11 mouse cellular contexts compared by ENCODE assay signal in the genomic region with DNA sequence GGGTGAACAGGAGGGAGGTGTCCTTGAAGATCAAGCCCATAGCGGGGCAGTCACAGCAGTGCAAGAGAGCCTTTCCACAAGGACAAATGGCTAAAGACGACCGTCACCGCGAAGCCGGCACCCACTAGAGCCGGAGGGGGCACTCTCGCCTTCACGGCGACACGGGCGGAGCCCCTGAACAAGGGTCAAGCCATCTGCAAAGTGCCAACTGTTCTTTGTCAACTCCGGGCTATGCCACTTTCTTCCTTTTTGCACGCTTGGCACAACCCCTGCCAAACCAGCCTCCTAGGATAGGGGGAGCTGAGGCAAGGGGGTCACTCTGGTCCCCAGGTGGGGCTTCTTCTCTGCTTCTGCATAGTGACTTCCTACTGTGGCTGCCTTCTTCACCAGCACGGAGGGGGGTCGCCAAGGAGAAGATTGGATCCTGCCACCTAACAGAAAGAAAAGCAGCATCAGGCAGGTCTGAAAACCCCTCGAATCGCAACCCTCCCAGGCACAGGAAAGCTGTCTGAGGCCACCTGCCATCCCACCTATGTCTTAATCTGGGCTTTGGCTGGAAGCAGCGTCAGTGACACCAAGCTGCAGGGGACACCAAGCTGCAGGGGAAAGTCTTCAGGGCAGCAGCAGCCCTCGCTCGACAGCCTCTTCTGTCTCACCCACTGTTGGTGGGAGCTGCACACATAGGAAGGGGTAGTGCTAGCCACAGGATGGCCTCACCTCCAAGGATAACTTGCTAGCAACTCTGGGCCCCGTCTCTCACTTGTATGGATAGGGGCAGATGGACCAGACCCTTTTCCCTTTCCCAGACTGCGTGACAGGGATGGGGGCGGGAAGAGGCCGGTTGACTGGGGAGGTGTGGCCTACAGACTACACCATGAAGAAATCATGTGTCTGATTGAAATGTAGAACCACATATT. TPM values are rescaled to one million over a fixed set of nuclear protein-coding genes. Genes with fewer than 3 reads are reported as not detected.
DNase-seq lines count a peak whose midpoint lies in the region; ATAC-seq and TF ChIP-seq lines count a peak whose summit lies in the region.
"Had no signal": no experiment of that assay in that cellular context is flagged by ENCODE, and none has a peak within 500 bp of the region (broad histone marks: within the 10 kb centered on the region; RNA-seq: fewer than 3 reads in every experiment).

No protein-coding gene starts in this region.

- no peak overlapping the region for H3K4me2 ChIP-seq in intestine, embryonic 16.5 days (ENCODE audit: low read depth, low read length)
- H3K4me2 ChIP-seq in midbrain, embryonic 14.5 days (ENCODE audit: low read length) = no peak overlapping the region

- H3K4me1 ChIP-seq in erythroblast, embryonic 14.5 days (ENCODE audit: control insufficient read depth) = peaks cover 64% of the 10 kb centered on the region
- peaks cover 22% of the 10 kb centered on the region for H3K4me1 ChIP-seq in liver, adult 2 months (ENCODE audit: control insufficient read depth, insufficient read depth, low read length)
- H3K4me1 ChIP-seq in intestine, embryonic 16.5 days (ENCODE audit: control insufficient read depth, insufficient read depth, low read length) = peaks cover 20% of the 10 kb centered on the region
- peaks cover 9% of the 10 kb centered on the region for H3K4me1 ChIP-seq in midbrain, embryonic 14.5 days (ENCODE audit: control insufficient read depth, insufficient read depth, low read length)

- no peak for TF ChIP-seq CTCF in liver, adult 2 months (IDR thresholded peaks at IDR 0.05; ENCODE audit: low read depth, low read length)

- DNase-seq in liver, adult 2 months (ENCODE audit: extremely low read depth, low read depth, low spot score) = peak; percentile 33
- DNase-seq in liver = no peak
- DNase-seq in midbrain, embryonic 14.5 days = no peak
- no peak for DNase-seq in MN1 (ENCODE audit: low spot score)
- DNase-seq in gastrocnemius, adult 18-20 months (ENCODE audit: low spot score) = no peak
- DNase-seq: heart, postnatal 36 days; right cerebral cortex, adult 18-20 months had no signal

- peaks cover 30% of the 10 kb centered on the region for H3K79me2 ChIP-seq in liver, adult 2 months (ENCODE audit: control insufficient read depth, insufficient read depth, low read length)

- no peaks in the 10 kb centered on the region for H3K9me3 ChIP-seq in erythroblast, embryonic 14.5 days (ENCODE audit: control insufficient read depth, low read length)
- no peaks in the 10 kb centered on the region for H3K9me3 ChIP-seq in intestine, embryonic 16.5 days (ENCODE audit: control insufficient read depth, low read length)
- no peaks in the 10 kb centered on the region for H3K9me3 ChIP-seq in midbrain, embryonic 14.5 days (ENCODE audit: control insufficient read depth, low read length)

- no peak for TF ChIP-seq POLR2A in liver, adult 2 months (IDR thresholded peaks at IDR 0.05; ENCODE audit: extremely low read depth, insufficient read depth, low read length)

- no peak for ATAC-seq in erythroblast, adult 5-6 weeks (replicated peaks; ENCODE audit: low FRiP score, poor library complexity, severe bottlenecking)
- no peak for ATAC-seq in intestine, embryonic 16.5 days
- no peak for ATAC-seq in midbrain, embryonic 14.5 days (ENCODE audit: low FRiP score, low TSS enrichment)

- WGBS in liver, adult 2 months = 87% methylated on average over 25 of the region's 25 CpGs
- WGBS in intestine, embryonic 16.5 days = 90% methylated on average over 25 of the region's 25 CpGs
- 94% methylated on average over 25 of the region's 25 CpGs for WGBS in midbrain, embryonic 14.5 days

- peak overlapping the region; percentile 74 for H3K27ac ChIP-seq in liver, adult 2 months (replicated peaks; ENCODE audit: insufficient read depth, low read depth, low read length)
- H3K27ac ChIP-seq in intestine, embryonic 16.5 days (ENCODE audit: low read length) = peak overlapping the region; percentile 84
- H3K27ac ChIP-seq in midbrain, embryonic 14.5 days (replicated peaks; ENCODE audit: low read depth, low read length) = peak overlapping the region; percentile 83; the same call in 1 of the 2 replicates

- H3K27me3 ChIP-seq in erythroblast, embryonic 14.5 days (ENCODE audit: control insufficient read depth) = no peaks in the 10 kb centered on the region
- no peaks in the 10 kb centered on the region for H3K27me3 ChIP-seq in liver, adult 2 months (ENCODE audit: control insufficient read depth, insufficient read depth, low read length)
- no peaks in the 10 kb centered on the region for H3K27me3 ChIP-seq in intestine, embryonic 16.5 days (replicated peaks; ENCODE audit: control insufficient read depth, insufficient read depth, low read length)
- no peaks in the 10 kb centered on the region for H3K27me3 ChIP-seq in midbrain, embryonic 14.5 days (ENCODE audit: control insufficient read depth, insufficient read depth, low read length)

- H3K4me3 ChIP-seq in erythroblast, embryonic 14.5 days (replicated peaks) = peak overlapping the region; percentile 81
- H3K4me3 ChIP-seq in liver, adult 2 months (ENCODE audit: insufficient read depth, low read depth, low read length) = no peak overlapping the region
- H3K4me3 ChIP-seq in intestine, embryonic 16.5 days (ENCODE audit: low read length) = no peak overlapping the region
- H3K4me3 ChIP-seq in midbrain, embryonic 14.5 days (replicated peaks; ENCODE audit: low read depth, low read length) = no peak overlapping the region

- peaks cover 87% of the 10 kb centered on the region for H3K36me3 ChIP-seq in erythroblast, embryonic 14.5 days (ENCODE audit: control insufficient read depth)
- peaks cover 33% of the 10 kb centered on the region for H3K36me3 ChIP-seq in liver, adult 2 months (ENCODE audit: control insufficient read depth, insufficient read depth, low read length)
- H3K36me3 ChIP-seq in intestine, embryonic 16.5 days (ENCODE audit: control insufficient read depth, insufficient read depth, low read length) = peaks cover 19% of the 10 kb centered on the region
- peaks cover 59% of the 10 kb centered on the region for H3K36me3 ChIP-seq in midbrain, embryonic 14.5 days (ENCODE audit: control insufficient read depth, insufficient read depth, low read length)

- peak overlapping the region; percentile 28; the same call in 1 of the 2 replicates for H3K9ac ChIP-seq in liver, adult 2 months (ENCODE audit: low read depth, low read length)
- H3K9ac ChIP-seq in intestine, embryonic 16.5 days (ENCODE audit: low read depth, low read length) = no peak overlapping the region; the same call in 1 of the 2 replicates
- H3K9ac ChIP-seq in midbrain, embryonic 14.5 days (replicated peaks; ENCODE audit: low read length) = no peak overlapping the region

RNA-seq across cellular contexts. Expression of gene Pcyt2, which starts 1.1 kb away (rescaled TPM):
- 9.6 and 12.2 TPM in 2 replicates for polyA plus RNA-seq in erythroblast, embryonic 14.5 days (2012)
- total RNA-seq in erythroblast, adult 5-6 weeks (2015; ENCODE audit: low replicate concordance) = 7.7 and 20.7 TPM in 2 replicates
- 19.8 and 39.8 TPM in 2 replicates for total RNA-seq in erythroblast, adult 5-6 weeks (2017; ENCODE audit: low replicate concordance)
- 494 and 540 TPM in 2 replicates for total RNA-seq in liver, adult 2 months (2014; rRNA removed)
- polyA plus RNA-seq in liver, adult 2 months (2012; rRNA removed) = 1,294 and 1,652 TPM in 2 replicates
- polyA plus RNA-seq in intestine, embryonic 16.5 days (2015; fragmentation: Nextera tagmentation; extraction: Ambion mirVana) = 393 and 441 TPM in 2 replicates
- 148 and 181 TPM in 2 replicates for polyA plus RNA-seq in midbrain, embryonic 14.5 days (2014; fragmentation: Nextera tagmentation; extraction: Ambion mirVana)
- total RNA-seq in gastrocnemius, adult 18-20 months (2021) = 10 to 100 TPM; 26.1 to 27.7 TPM

RNA-seq across cellular contexts. Expression of gene Sirt7, which starts 6.2 kb away (rescaled TPM):
- polyA plus RNA-seq in erythroblast, embryonic 14.5 days (2012) = 19.3 and 22.9 TPM in 2 replicates
- 21.9 and 26.1 TPM in 2 replicates for total RNA-seq in erythroblast, adult 5-6 weeks (2015; ENCODE audit: low replicate concordance)
- 48.8 and 52.1 TPM in 2 replicates for total RNA-seq in erythroblast, adult 5-6 weeks (2017; ENCODE audit: low replicate concordance)
- 31.1 and 36.3 TPM in 2 replicates for total RNA-seq in liver, adult 2 months (2014; rRNA removed)
- polyA plus RNA-seq in liver, adult 2 months (2012; rRNA removed) = 69.7 and 72.1 TPM in 2 replicates
- polyA plus RNA-seq in intestine, embryonic 16.5 days (2015; fragmentation: Nextera tagmentation; extraction: Ambion mirVana) = 47.7 and 52.9 TPM in 2 replicates
- polyA plus RNA-seq in midbrain, embryonic 14.5 days (2014; fragmentation: Nextera tagmentation; extraction: Ambion mirVana) = 38.4 and 39.5 TPM in 2 replicates
- 1 to 10 TPM; 3.6 to 4.2 TPM for total RNA-seq in gastrocnemius, adult 18-20 months (2021)

RNA-seq across cellular contexts. Expression of gene Npb, which starts 10.6 kb away (rescaled TPM):
- 0.46 TPM in 1 of 2 replicates, not detected in the other for polyA plus RNA-seq in erythroblast, embryonic 14.5 days (2012)
- not detected in 2 replicates for total RNA-seq in erythroblast, adult 5-6 weeks (2015; ENCODE audit: low replicate concordance)
- not detected in 2 replicates for total RNA-seq in erythroblast, adult 5-6 weeks (2017; ENCODE audit: low replicate concordance)
- not detected in 2 replicates for total RNA-seq in liver, adult 2 months (2014; rRNA removed)
- polyA plus RNA-seq in liver, adult 2 months (2012; rRNA removed) = 2.0 and 2.7 TPM in 2 replicates
- polyA plus RNA-seq in intestine, embryonic 16.5 days (2015; fragmentation: Nextera tagmentation; extraction: Ambion mirVana) = 2.7 and 3.8 TPM in 2 replicates
- polyA plus RNA-seq in midbrain, embryonic 14.5 days (2014; fragmentation: Nextera tagmentation; extraction: Ambion mirVana) = 0.77 and 0.82 TPM in 2 replicates
- total RNA-seq in gastrocnemius, adult 18-20 months (2021) = not detected
- total RNA-seq: heart, postnatal 36 days had no signal
- polyA plus RNA-seq: C2C12 had no signal

RNA-seq across cellular contexts. Expression of gene Mafg, which starts 14.5 kb away (rescaled TPM):
- polyA plus RNA-seq in erythroblast, embryonic 14.5 days (2012) = 18.3 and 20.4 TPM in 2 replicates
- 65.3 and 78.0 TPM in 2 replicates for total RNA-seq in erythroblast, adult 5-6 weeks (2015; ENCODE audit: low replicate concordance)
- 137 and 154 TPM in 2 replicates for total RNA-seq in erythroblast, adult 5-6 weeks (2017; ENCODE audit: low replicate concordance)
- total RNA-seq in liver, adult 2 months (2014; rRNA removed) = 41.9 and 44.2 TPM in 2 replicates
- polyA plus RNA-seq in liver, adult 2 months (2012; rRNA removed) = 60.5 and 64.2 TPM in 2 replicates
- polyA plus RNA-seq in intestine, embryonic 16.5 days (2015; fragmentation: Nextera tagmentation; extraction: Ambion mirVana) = 16.3 and 16.9 TPM in 2 replicates
- polyA plus RNA-seq in midbrain, embryonic 14.5 days (2014; fragmentation: Nextera tagmentation; extraction: Ambion mirVana) = 37.4 and 42.5 TPM in 2 replicates
- total RNA-seq in gastrocnemius, adult 18-20 months (2021) = 10 to 100 TPM; 50.2 to 58.8 TPM

RNA-seq across cellular contexts. Expression of gene Anapc11, which starts 20.7 kb away (rescaled TPM):
- 12.9 and 19.1 TPM in 2 replicates for polyA plus RNA-seq in erythroblast, embryonic 14.5 days (2012)
- 15.0 and 16.9 TPM in 2 replicates for total RNA-seq in erythroblast, adult 5-6 weeks (2015; ENCODE audit: low replicate concordance)
- total RNA-seq in erythroblast, adult 5-6 weeks (2017; ENCODE audit: low replicate concordance) = 0.56 and 6.5 TPM in 2 replicates
- 8.9 and 12.8 TPM in 2 replicates for total RNA-seq in liver, adult 2 months (2014; rRNA removed)
- polyA plus RNA-seq in liver, adult 2 months (2012; rRNA removed) = 57.0 and 59.4 TPM in 2 replicates
- polyA plus RNA-seq in intestine, embryonic 16.5 days (2015; fragmentation: Nextera tagmentation; extraction: Ambion mirVana) = 164 and 171 TPM in 2 replicates
- 210 and 266 TPM in 2 replicates for polyA plus RNA-seq in midbrain, embryonic 14.5 days (2014; fragmentation: Nextera tagmentation; extraction: Ambion mirVana)
- total RNA-seq in gastrocnemius, adult 18-20 months (2021) = 10 to 100 TPM; 45.9 to 52.1 TPM

Comparison
In these comparisons a context has a peak if more than half of its experiments do, and no peak if none do; other contexts are left out.
1. RNA of gene Pcyt2, which starts 1.1 kb away (polyA plus RNA-seq): 1,294 to 1,652 TPM in liver, adult 2 months, 393 to 441 TPM in intestine, embryonic 16.5 days and 148 to 181 TPM in midbrain, embryonic 14.5 days; 9.6 to 12.2 TPM in erythroblast, embryonic 14.5 days; every median in the first group is over 10 times any median in the second.
2. Peak in every context shown above with its lines, with median percentiles within 50 percentile points of each other: H3K27ac ChIP-seq.